Mouse (Mus musculus) spleen, adult 2 months (tissue): ENCODE data around the gene Lrguk.

Experiments
- CTCF ChIP-seq: fragments of 200-500 bp; IDR thresholded peaks from 2 replicates; pipeline ENCODE4 v1.5.1; 2011; ENCODE audit warnings: mild to moderate bottlenecking, inconsistent platforms; ENCODE audit not compliant: insufficient read depth, insufficient read length, insufficient replicate concordance; ENCODE audit errors: extremely low read depth
- POLR2A ChIP-seq: fragments of 200-500 bp; IDR thresholded peaks from 2 replicates; pipeline ENCODE4 v1.6.1; 2011; ENCODE audit warnings: low read depth, low read length, inconsistent platforms

DNA sequence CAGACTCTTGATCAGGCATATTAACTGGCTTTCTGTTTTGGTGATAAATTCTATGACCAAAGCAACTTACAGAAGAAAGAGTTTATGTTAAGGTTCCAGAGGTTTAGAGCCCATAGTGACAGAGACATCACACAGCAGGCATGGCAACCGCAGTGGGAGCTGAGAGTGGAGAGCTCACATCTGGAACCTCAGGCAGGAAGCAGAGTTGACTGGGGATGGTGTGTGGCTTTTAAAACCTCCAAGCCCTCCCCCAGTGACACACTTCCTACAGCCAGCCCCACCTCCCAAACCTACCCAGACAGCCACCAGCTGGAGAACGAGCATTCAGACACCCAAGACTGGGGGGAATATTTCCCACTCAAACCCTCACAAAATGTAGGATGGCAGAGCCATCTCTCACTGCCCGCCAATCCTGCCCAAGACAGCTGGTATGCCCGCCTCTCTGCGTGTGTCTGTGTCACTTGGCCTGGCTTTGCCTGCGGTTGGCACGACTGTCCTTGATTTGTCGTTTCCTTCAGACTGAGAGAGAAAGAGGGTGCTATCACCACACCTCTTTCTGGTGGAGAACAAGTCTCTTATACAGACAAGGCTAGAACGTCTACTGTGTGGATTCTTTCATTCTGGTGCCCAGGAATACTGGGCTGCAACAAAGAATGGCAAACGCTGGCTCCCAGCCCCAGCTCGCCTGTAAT lies 12.5 kb downstream of the Lrguk start:
- no peak for TF ChIP-seq CTCF
- no peak for TF ChIP-seq POLR2A
